Mouse (Mus musculus): ENCODE results near the gene Bex6. TPM values are rescaled to one million over a fixed set of nuclear protein-coding genes. Genes with fewer than 3 reads are reported as not detected.

Bex6 gene
- polyA plus RNA-seq (2017; shearing (Covaris generic)), result not detected

GRCm38 (mm10) chr16:32179333-32179901 is at the start of gene Bex6:
Gene Bex6, plus strand, starts transcription at chr16:32179823.

GRCm38 (mm10) chr16:32165281-32165821 is 14.3 kb upstream of the Bex6 start, which contains the start of gene Nrros:
Gene Nrros, minus strand, starts transcription at chr16:32165594.

Other genes with a start within 250 kb of the Bex6 start
- 0.82 TPM for gene Pigz, start 246.0 kb upstream of the Bex6 start, polyA plus RNA-seq (2017; shearing (Covaris generic))
- gene 0610012G03Rik, start 231.3 kb upstream of the Bex6 start, polyA plus RNA-seq (2017; shearing (Covaris generic)), result 3.3 TPM
- gene Ncbp2, start 231.3 kb upstream of the Bex6 start, polyA plus RNA-seq (2017; shearing (Covaris generic)), result 50.6 TPM
- gene Senp5, start 176.5 kb upstream of the Bex6 start, polyA plus RNA-seq (2017; shearing (Covaris generic)), result 13.9 TPM
- 58.9 TPM for gene Pak2, start 100.5 kb upstream of the Bex6 start, polyA plus RNA-seq (2017; shearing (Covaris generic))
- 91.0 TPM for gene Pigx, start 80.1 kb upstream of the Bex6 start, polyA plus RNA-seq (2017; shearing (Covaris generic))
- 44.3 TPM for gene Cep19, start 80.0 kb upstream of the Bex6 start, polyA plus RNA-seq (2017; shearing (Covaris generic))
- gene Nrros, start 14.2 kb upstream of the Bex6 start, polyA plus RNA-seq (2017; shearing (Covaris generic)), result 120 TPM
- gene Fbxo45, start 67.3 kb downstream of the Bex6 start, polyA plus RNA-seq (2017; shearing (Covaris generic)), result 2.5 TPM
- gene Wdr53, start 67.4 kb downstream of the Bex6 start, polyA plus RNA-seq (2017; shearing (Covaris generic)), result 25.0 TPM
- gene Smco1, start 91.6 kb downstream of the Bex6 start, polyA plus RNA-seq (2017; shearing (Covaris generic)), result not detected
- 12.3 TPM for gene Rnf168, start 97.6 kb downstream of the Bex6 start, polyA plus RNA-seq (2017; shearing (Covaris generic))
- gene Ubxn7, start 152.4 kb downstream of the Bex6 start, polyA plus RNA-seq (2017; shearing (Covaris generic)), result 33.3 TPM
- not detected for gene Tm4sf19, start 220.7 kb downstream of the Bex6 start, polyA plus RNA-seq (2017; shearing (Covaris generic))
- 4.4 TPM for gene Tctex1d2, start 239.9 kb downstream of the Bex6 start, polyA plus RNA-seq (2017; shearing (Covaris generic))

All from CD4-positive, CD25-positive, alpha-beta regulatory T cell, adult 9 weeks (primary cell).